Mouse (Mus musculus) midbrain, embryonic 15.5 days (tissue): ENCODE results near the gene Eif4g3. TPM values are rescaled to one million over a fixed set of nuclear protein-coding genes. Genes with fewer than 3 reads are reported as not detected.
A peak's percentile ranks its signal among the peaks of the same experiment; 100 is the strongest.
"Not testable (repeated sequence)": the region's sequence is repeated elsewhere in the genome, so short reads cannot be mapped to it uniquely, and the experiment has no call there.

Experiments
- ATAC-seq: fragments of 200-750 bp; cut with Nextera tagmentation; replicated peaks from 2 replicates; pipeline ENCODE4 v1.8.0; 2017; ENCODE audit warnings: moderate TSS enrichment
- H3K27ac ChIP-seq: fragments of 300-500 bp; sonication (generic); 2 replicates; pipeline ENCODE4 v1.5.1; 2015; ENCODE audit warnings: mild to moderate bottlenecking, inconsistent platforms
- H3K27me3 ChIP-seq: fragments of 300-500 bp; sonication (generic); replicated peaks from 2 replicates; pipeline ENCODE4 v1.6.1; 2015; ENCODE audit warnings: inconsistent platforms
- H3K36me3 ChIP-seq: fragments of 300-500 bp; sonication (generic); replicated peaks from 2 replicates; pipeline ENCODE4 v1.6.1; 2015; ENCODE audit warnings: inconsistent platforms
- H3K4me1 ChIP-seq: fragments of 300-500 bp; sonication (generic); 2 replicates; pipeline ENCODE4 v1.6.1; 2015; ENCODE audit warnings: inconsistent platforms
- H3K4me2 ChIP-seq: fragments of 300-500 bp; sonication (generic); 2 replicates; pipeline ENCODE4 v1.6.1; 2015; ENCODE audit warnings: inconsistent platforms, mild to moderate bottlenecking, moderate library complexity
- H3K4me3 ChIP-seq: fragments of 300-500 bp; sonication (generic); 2 replicates; pipeline ENCODE4 v1.5.1; 2015; ENCODE audit warnings: mild to moderate bottlenecking, inconsistent platforms
- H3K9ac ChIP-seq: fragments of 300-500 bp; sonication (generic); 2 replicates; pipeline ENCODE4 v1.6.1; 2015; ENCODE audit warnings: mild to moderate bottlenecking, inconsistent platforms
- H3K9me3 ChIP-seq: fragments of 300-500 bp; sonication (generic); 2 replicates; pipeline ENCODE4 v1.6.1; 2016; ENCODE audit warnings: inconsistent platforms
- WGBS: fragments of 180-500 bp; shearing (Covaris S2); methylation state at CpG from one replicate; pipeline ENCODE4 v1.1.7; 2015; ENCODE audit warnings: mixed read lengths; 5-methylcytosine and 5-hydroxymethylcytosine counted together
- polyA plus RNA-seq: library from polyadenylated mRNA; unstranded; fragments of >200 nt; fragmentation: Nextera tagmentation; extraction: Ambion mirVana; gene quantifications from 2 replicates; pipeline ENCODE4 v1.2.1, GENCODE M21; 2015

Eif4g3 gene
- polyA plus RNA-seq, 1 experiment from 2014 or later, result 58.5 TPM

DNA sequence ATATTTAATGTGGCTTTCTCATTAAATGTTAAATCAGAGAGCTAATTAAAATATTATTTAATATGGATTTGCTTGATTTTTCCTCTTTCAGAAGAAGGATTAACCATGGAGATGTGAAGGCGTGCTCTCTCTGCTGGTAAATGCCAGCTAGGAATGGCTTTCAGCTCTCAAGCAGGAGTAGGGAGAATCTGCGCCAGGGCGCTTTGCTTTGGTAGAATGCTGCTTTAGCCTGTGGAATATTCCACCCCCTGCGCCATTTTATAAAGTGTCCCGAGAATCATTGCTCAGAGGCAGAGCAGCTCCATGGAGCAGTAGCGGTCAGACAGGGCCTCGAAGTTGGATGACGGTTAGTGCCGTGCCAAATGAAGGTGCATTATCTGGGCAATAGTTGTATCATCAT is 58.7 kb downstream of the Eif4g3 start:
- no peaks in the 10 kb centered on the region for H3K36me3 ChIP-seq
- no peak overlapping the region for H3K4me3 ChIP-seq
- H3K27ac ChIP-seq, result 0 out of 2 replicates have a peak overlapping the region, but pooled peaks have one; percentile 2
- H3K9ac ChIP-seq, result no peak overlapping the region
- ATAC-seq, result no peak
- H3K4me1 ChIP-seq, result peaks cover 9% of the 10 kb centered on the region; the same call in 1 of the 2 replicates
- 86% methylated on average over 9 of the region's 9 CpGs for WGBS
- H3K9me3 ChIP-seq, result no peaks in the 10 kb centered on the region
- H3K27me3 ChIP-seq, result no peaks in the 10 kb centered on the region
- H3K4me2 ChIP-seq, result no peak overlapping the region

DNA sequence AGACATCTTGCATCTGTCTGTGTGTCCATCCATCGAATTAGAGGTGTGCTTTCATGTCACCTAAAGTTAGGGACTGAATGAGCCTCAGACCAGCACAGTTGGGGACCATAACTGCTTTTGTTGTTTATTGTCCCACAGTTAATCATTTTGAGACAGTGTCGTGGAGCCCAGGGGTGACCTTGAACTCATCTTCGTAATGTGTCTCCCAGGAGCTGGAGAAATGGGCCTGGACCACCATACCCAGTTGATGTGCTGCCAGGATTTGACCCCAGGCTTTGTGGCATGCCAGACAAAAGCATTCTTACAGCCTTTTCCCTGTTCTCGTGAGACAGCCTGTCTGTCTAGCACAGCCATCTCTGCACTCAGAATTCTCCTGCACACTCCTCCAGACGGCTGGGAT is 63.8 kb downstream of the Eif4g3 start:
- 61% methylated on average over 5 of the region's 5 CpGs for WGBS

DNA sequence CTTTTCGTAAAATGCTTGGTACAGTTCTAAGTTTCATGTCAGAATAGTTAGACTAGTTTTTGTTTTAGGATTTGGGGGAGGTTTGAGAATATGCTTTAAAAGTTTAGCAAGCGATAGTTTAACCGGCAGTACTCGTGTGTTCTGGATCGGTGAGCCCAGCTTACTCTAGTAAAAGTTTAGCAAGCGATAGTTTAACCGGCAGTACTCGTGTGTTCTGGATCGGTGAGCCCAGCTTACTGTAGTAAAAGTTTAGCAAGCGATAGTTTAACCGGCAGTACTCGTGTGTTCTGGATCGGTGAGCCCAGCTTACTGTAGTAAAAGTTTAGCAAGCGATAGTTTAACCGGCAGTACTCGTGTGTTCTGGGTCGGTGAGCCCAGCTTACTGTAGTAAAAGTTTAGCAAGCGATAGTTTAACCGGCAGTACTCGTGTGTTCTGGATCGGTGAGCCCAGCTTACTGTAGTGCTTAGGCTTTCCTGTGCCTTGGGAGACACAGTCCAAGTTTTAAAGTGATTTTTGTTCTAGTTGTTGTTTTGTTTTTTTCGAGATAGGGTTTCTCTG is 64.5 kb downstream of the Eif4g3 start:
- not testable (repeated sequence) for H3K9me3 ChIP-seq, ATAC-seq, H3K27ac ChIP-seq, H3K27me3 ChIP-seq, H3K4me3 ChIP-seq, H3K36me3 ChIP-seq, H3K9ac ChIP-seq, H3K4me1 ChIP-seq, H3K4me2 ChIP-seq
- 96% methylated on average over 22 of the region's 22 CpGs for WGBS

More for the DNA sequence above, 63.8 kb downstream of the Eif4g3 start:
- Histone ChIP-seq H3K9ac (no peak overlapping the region), H3K27ac (no peak overlapping the region), H3K4me3 (no peak overlapping the region), H3K4me1 (no peaks in the 10 kb centered on the region), H3K9me3 (no peaks in the 10 kb centered on the region), H3K27me3 (no peaks in the 10 kb centered on the region), H3K36me3 (peaks cover 5% of the 10 kb centered on the region; the same call in 1 of the 2 replicates), H3K4me2 (no peak overlapping the region)
- no peak for ATAC-seq

DNA sequence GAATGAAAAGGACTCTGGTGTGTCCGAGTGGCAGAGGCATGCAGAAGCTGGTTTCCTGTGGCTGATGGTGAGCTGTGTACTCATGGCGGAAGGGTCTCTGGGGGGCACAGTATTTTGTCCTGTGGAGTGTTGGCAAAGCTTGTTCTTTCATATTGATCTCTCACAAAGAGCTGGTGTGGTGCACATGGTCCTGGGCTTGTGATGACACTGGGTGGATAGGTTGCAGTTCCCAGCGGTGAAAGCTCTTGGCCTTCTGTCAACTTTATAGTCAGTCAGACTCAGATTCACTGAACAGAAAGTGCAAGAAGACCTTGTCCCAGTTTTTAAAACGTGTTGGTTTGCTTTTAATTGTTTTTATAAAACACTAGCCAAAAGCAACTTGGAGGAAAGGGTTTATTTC is 68.3 kb downstream of the Eif4g3 start:
- Histone ChIP-seq H3K9me3 (no peaks in the 10 kb centered on the region), H3K4me1 (peaks cover 6% of the 10 kb centered on the region; the same call in 1 of the 2 replicates), H3K27ac (no peak overlapping the region), H3K4me3 (no peak overlapping the region), H3K27me3 (no peaks in the 10 kb centered on the region), H3K4me2 (no peak overlapping the region), H3K9ac (no peak overlapping the region), H3K36me3 (peaks cover 5% of the 10 kb centered on the region; the same call in 1 of the 2 replicates)
- WGBS, result 89% methylated on average over 4 of the region's 4 CpGs
- ATAC-seq, result no peak

DNA sequence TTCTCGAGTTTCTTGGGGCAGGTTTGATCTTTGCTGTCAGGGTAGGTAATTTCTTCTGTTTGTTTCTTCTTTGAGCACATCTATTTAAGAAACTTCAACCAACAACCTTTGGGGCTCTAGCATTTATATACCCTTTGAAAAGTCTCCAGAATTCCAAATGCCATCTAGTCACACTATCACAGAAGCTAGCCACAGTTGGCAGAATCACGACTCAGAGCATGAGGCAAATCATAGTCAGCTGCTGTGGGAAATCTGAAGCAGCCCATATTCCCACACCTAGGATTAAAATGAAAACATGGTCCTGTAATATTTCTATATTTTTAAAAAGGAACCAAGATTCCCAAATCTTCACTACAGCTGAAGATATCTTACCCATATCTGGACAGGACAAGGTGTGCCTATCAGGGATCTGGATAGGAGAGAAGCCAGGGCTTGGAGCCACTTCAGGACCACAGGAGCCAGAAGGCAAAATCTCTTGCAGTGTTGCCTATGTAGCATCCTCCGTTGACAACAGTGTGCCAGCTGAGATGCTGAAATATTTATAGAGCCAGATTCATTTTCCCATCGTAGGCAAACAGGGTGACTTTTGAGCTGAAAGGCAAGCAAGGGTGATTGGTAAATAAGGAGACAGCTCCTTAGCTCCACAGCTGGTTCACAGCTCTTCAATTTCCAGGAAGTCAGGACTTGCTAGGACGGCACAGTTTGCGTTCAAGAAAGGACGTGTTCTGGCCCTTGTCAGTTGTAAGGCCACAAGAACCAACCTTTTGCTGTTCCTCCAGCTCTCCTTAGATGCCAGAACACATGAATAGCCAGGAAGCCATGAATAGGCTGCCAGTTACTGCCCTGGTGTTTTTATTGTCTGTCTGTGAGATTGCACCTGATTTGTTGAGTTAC is 70.8 kb downstream of the Eif4g3 start:
- peak overlapping the region; percentile 48; the same call in 1 of the 2 replicates for H3K27ac ChIP-seq
- WGBS, result 71% methylated on average over 7 of the region's 7 CpGs

DNA sequence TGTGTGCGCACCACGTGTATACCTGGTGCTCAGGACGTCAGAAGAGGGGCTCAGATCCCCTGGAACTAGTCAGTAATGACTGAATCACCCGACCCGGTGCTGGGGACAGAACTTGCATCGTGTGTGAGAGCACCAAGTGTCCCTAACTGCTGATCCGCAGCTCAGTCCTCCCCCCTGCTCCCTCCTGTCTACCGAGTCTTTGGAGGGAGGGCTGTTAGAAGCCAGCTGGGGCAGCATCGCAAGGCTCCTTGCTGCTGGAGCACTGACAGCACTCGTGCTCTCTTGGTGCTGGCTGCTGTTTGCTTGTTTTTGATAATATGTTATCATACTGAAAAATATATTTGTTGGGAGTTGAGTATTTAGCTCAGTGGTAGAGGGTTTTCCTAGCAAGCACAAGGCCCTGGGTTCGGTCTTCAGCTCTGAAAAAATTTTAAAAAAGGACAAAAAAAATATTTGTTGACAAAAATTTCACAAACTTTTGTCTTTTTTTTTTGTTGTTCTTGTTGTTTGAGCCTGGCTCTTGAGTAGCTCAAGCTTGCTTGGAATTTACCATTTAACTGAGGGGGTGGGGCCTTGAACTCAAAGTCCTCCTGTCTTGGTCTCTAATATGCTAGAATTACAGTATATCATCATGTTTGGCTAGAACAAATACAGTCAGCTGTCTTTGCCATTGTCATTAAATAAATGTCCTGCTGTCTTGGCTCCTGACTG is 72.2 kb downstream of the Eif4g3 start:
- Histone ChIP-seq H3K9me3 (no peaks in the 10 kb centered on the region), H3K27me3 (no peaks in the 10 kb centered on the region), H3K36me3 (no peaks in the 10 kb centered on the region), H3K4me1 (peaks cover 6% of the 10 kb centered on the region; the same call in 1 of the 2 replicates), H3K4me2 (no peak overlapping the region), H3K4me3 (no peak overlapping the region), H3K27ac (no peak overlapping the region), H3K9ac (no peak overlapping the region)
- ATAC-seq, result no peak
- 79% methylated on average over 11 of the region's 11 CpGs for WGBS

More for the DNA sequence above, 70.8 kb downstream of the Eif4g3 start:
- Histone ChIP-seq H3K4me2 (no peak overlapping the region), H3K9ac (no peak overlapping the region), H3K4me1 (peaks cover 6% of the 10 kb centered on the region; the same call in 1 of the 2 replicates), H3K4me3 (no peak overlapping the region), H3K36me3 (no peaks in the 10 kb centered on the region), H3K9me3 (no peaks in the 10 kb centered on the region), H3K27me3 (no peaks in the 10 kb centered on the region)
- no peak for ATAC-seq

DNA sequence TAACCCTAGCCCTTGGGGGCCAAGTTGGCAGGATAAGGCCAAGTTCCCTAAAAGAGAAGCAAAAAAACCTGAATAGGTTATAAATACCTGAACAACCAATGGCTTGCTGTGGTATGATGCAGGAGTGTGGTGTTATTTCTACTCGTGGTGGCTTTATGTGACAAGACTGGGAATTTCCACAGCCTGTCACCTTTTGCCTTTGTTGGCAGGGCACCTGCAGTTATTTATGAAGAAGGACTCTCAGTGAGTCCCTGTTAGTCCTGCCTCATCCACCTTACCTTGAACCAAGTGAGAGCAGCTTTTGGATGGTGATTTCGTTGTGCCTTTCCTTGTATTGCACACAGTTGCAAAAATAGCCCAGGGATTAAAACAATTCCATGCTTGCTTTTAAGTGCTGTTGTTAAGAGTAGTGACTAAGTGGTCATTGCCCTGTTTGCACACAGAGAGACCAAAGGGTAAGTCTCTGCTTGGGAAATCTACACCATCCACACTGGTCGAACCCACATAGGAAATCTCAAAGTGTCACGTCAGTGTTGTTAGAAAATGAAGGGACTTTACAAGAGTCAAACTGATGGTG is 72.9 kb downstream of the Eif4g3 start:
- Histone ChIP-seq H3K4me1 (peaks cover 6% of the 10 kb centered on the region; the same call in 1 of the 2 replicates), H3K9ac (no peak overlapping the region), H3K4me3 (no peak overlapping the region), H3K36me3 (no peaks in the 10 kb centered on the region), H3K9me3 (no peaks in the 10 kb centered on the region), H3K27me3 (no peaks in the 10 kb centered on the region), H3K4me2 (no peak overlapping the region), H3K27ac (no peak overlapping the region)
- ATAC-seq, result no peak
- WGBS, result 89% methylated on average over 4 of the region's 4 CpGs

DNA sequence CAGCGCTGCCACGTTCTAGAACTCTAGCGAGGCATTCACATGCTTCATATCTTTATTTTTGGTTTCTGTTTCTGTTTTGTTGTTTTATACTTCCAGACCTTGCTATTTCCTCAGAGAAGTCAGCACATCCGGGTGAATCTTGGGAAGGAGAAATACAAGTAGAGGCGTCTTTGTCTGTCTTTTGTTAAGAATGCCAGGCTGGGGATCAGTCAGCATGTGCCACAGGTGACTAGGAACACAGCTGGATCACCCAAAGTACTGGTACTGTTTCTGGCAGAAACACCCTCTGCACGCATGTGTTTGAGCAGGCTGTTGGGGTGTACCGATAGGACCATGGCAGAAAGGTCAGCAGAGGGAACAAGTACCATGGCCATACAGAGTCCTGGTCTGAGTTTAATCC is 73.6 kb downstream of the Eif4g3 start:
- Histone ChIP-seq H3K4me1 (peaks cover 7% of the 10 kb centered on the region; the same call in 1 of the 2 replicates), H3K9me3 (no peaks in the 10 kb centered on the region), H3K27me3 (no peaks in the 10 kb centered on the region), H3K4me2 (no peak overlapping the region), H3K4me3 (no peak overlapping the region), H3K27ac (no peak overlapping the region), H3K9ac (no peak overlapping the region), H3K36me3 (no peaks in the 10 kb centered on the region)
- no peak for ATAC-seq
- WGBS, result 90% methylated on average over 7 of the region's 7 CpGs

DNA sequence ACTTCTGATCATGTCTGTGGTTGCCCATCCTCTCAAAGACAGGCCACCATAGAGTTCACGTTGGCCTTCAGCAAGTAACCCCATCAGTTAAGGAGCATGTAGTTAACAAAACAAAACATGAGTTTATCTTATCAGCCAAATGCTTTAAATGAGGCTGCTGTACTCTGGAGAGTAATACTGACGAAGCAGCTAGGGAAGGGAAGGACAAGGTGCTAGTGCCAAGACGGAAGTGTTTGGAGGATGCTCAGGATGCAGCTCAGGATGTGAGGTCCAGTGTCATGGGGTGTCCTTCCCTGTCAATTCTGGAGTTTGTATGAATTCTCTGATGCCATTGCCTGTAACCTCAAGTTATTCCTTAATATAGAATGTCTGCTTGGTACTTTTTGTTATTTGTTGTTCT is 75.0 kb downstream of the Eif4g3 start:
- Histone ChIP-seq H3K27me3 (no peaks in the 10 kb centered on the region), H3K4me3 (no peak overlapping the region), H3K36me3 (no peaks in the 10 kb centered on the region), H3K4me1 (peaks cover 11% of the 10 kb centered on the region; the same call in 1 of the 2 replicates), H3K9me3 (no peaks in the 10 kb centered on the region), H3K4me2 (no peak overlapping the region), H3K9ac (no peak overlapping the region), H3K27ac (no peak overlapping the region)
- no peak for ATAC-seq
- 79% methylated on average over 3 of the region's 3 CpGs for whole genome bisulfite sequencing

DNA sequence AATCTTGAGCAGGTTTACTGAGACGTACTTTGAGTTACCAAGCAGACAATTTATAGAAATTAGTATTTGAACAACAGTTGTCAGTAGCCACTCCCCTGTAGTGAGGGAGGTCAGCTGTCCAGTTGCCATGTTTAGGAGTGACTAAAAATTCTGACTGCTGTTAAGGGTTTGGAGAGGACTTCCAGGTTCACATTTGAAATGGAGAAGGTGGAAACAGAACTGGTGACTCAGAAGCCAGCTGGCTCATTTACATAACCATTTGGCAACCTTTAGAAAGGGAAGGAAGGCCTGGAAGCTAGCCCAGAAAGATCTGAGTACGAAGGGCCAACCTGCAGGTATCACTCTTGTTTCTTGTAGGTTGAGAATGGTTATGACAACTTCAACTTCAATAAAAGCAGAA is 75.8 kb downstream of the Eif4g3 start:
- Histone ChIP-seq H3K9me3 (no peaks in the 10 kb centered on the region), H3K4me3 (no peak overlapping the region), H3K4me2 (no peak overlapping the region), H3K27me3 (no peaks in the 10 kb centered on the region), H3K4me1 (peaks cover 12% of the 10 kb centered on the region; the same call in 1 of the 2 replicates), H3K36me3 (no peaks in the 10 kb centered on the region), H3K27ac (no peak overlapping the region), H3K9ac (no peak overlapping the region)
- WGBS, result 70% methylated on average over 2 of the region's 2 CpGs
- no peak for ATAC-seq

DNA sequence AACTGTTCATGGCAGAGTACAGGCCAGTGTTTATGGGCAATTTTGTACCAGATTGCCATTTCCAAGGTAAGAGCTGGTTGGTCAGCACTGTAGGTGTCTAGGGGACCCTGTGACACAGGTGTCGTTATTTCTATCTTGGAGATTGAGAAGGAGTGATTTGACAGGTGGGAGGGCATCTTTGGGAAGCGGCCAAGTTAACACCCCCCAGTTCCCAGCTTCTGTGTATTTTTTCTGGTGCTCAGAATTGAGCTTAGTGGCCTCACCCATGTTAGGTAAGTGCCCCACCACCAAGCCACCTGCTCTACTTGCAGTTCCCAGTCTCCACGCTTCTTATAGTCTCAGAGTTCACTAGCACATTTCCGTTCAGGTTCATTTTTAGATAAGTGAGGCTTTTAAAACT is 76.5 kb downstream of the Eif4g3 start:
- no peaks in the 10 kb centered on the region for H3K27me3 ChIP-seq
- 91% methylated on average over 4 of the region's 4 CpGs for WGBS
- H3K36me3 ChIP-seq, result no peaks in the 10 kb centered on the region
- no peak for ATAC-seq
- H3K4me3 ChIP-seq, result no peak overlapping the region
- no peaks in the 10 kb centered on the region for H3K9me3 ChIP-seq
- no peak overlapping the region for H3K9ac ChIP-seq
- no peak overlapping the region for H3K4me2 ChIP-seq
- H3K4me1 ChIP-seq, result 0 out of 2 replicates have a peak, but pooled peaks cover 8% of the 10 kb centered on the region
- no peak overlapping the region for H3K27ac ChIP-seq

DNA sequence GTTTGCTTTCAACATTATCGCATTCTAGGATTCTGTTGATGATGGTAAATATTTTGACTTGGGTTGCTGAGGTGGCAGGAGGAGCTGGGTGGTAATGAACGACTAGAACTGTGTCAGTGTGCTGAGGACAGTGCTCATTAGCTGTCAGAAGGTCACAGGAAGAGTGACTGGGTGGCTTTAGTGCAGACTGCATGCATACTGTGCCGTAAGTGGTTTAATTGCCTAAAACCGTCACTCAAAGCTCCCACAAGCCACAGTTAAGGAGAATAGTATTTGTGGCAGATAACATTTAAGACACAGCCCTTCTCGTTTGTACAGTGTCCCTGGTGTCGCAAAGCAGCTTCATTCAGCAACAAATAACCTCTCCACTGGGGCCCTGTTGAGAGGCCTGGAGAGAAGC is 78.7 kb downstream of the Eif4g3 start:
- 0 out of 2 replicates have a peak, but pooled peaks cover 8% of the 10 kb centered on the region for H3K4me1 ChIP-seq
- H3K4me3 ChIP-seq, result no peak overlapping the region
- ATAC-seq, result no peak
- H3K9ac ChIP-seq, result no peak overlapping the region
- no peaks in the 10 kb centered on the region for H3K9me3 ChIP-seq
- no peaks in the 10 kb centered on the region for H3K27me3 ChIP-seq
- no peak overlapping the region for H3K27ac ChIP-seq
- H3K36me3 ChIP-seq, result no peaks in the 10 kb centered on the region
- no peak overlapping the region for H3K4me2 ChIP-seq
- 59% methylated on average over 6 of the region's 6 CpGs for WGBS
